Mouse (Mus musculus): ENCODE data around the gene Hipk1.

Gene Hipk1

DNA sequence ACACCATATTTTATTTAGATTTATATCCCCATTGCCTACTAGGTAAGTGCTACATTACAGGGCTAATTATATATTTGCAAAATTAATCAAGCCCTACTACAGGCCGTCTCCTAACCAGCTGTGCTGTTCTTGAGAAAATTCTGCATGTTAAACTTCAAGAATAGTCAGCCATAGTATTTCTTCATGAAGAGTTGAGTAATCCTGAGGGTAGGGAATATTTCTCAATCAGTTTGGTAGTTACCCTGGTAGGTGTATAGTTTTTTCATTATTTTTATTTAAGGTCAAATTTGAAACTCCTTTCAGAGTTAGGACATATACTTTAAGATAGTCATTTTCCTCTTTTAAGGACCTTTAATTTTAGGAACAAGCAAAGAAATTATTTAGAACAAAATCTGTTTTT is 14.3 kb upstream of the Hipk1 start:
- ChIA-PET POLR2A (no interaction called here), CTCF (no interaction called here)

DNA sequence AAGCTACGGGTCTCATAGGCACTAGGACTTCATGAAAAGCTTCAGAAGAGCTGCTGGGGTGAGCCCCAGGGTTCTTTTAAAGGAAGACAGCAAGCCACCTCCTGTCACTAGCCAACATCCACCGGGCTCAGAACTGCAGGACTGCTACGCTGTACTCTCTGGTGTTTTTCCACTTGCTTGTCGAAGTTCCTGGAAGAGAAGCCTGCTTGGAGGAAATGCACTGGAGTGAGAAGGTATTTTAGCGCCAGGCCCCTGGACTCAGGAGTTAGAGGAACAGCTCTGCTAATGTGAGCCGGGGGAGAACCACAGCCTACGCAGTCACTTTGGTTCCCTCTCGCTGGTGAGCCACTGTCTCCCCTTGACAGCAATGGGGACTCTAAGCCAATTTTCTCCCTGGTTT is 11.5 kb upstream of the Hipk1 start:
- ChIA-PET POLR2A (interaction anchor here in 2 of 4 experiments (0.9 to 1.6 kb wide), 2 partner anchors 13 to 29 kb away, joined by 3 read pairs; no protein-coding TSS in a partner anchor), CTCF (no interaction called here)

- POLR2A ChIA-PET: interaction anchor here in 2 of 4 experiments (0.5 to 1.4 kb wide), 6 partner anchors 10 to 739 kb away, joined by 3 to 9 read pairs (median 3); partner anchors contain the start of gene Hipk1 (in 2 of the 2)
- CTCF ChIA-PET: interaction anchor here in 1 of 4 experiments (1.2 kb wide), 1 partner anchor 86 kb away, joined by 3 read pairs; no protein-coding TSS in a partner anchor
Measured at GRCm38 (mm10) chr3:103801631-103802531, 10.5 kb upstream of the Hipk1 start.

DNA sequence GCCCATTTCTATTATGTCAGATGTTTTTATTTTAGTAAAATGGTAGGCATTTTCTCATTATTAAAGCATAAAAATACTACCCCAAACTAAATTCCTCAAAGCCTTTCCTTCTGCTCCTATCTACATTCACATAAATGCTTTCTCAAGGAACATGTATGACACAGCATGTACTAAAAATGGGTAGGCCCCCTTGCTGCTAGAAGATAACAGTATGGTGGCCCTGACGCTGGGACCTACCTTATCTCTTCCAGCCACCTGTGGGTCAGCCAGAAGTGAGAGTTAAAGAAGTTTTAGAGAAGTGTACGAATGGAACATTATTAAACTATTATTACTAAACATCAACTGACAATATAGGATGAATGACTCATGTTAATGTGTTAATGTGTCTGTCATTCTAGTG is 8.1 kb upstream of the Hipk1 start:
- ChIA-PET CTCF (no interaction called here), POLR2A (no interaction called here)

DNA sequence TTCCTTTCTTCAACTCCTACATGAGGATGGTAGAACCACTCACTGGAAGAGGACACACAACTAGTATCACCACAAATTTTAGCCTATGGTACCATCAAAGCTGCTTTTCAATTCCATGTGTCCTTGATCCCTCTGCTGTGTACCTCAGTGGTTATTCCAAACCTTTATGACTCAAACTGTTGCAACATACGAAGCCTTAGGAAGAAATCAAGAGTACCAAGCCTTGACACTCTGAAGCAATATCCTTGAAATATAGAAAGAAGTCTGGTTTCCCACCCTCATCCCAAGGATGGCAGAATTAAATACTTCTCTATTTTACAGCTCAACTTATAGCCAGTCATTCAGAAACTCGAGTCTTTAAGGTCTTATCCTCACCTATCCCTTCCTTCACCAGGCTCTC is 5.0 kb upstream of the Hipk1 start:
- ChIA-PET CTCF (no interaction called here), POLR2A (no interaction called here)

- POLR2A ChIA-PET: interaction anchor here in 2 of 4 experiments (0.7 to 1.8 kb wide), 6 partner anchors 17 to 703 kb away, joined by 3 to 9 read pairs (median 3); partner anchors contain the start of genes Ap4b1 (in 2 of the 2), Dclre1b (in 2 of the 2) and Gm43064 (in 2 of the 2)
Measured at GRCm38 (mm10) chr3:103792566-103792965, 1.2 kb upstream of the Hipk1 start.

DNA sequence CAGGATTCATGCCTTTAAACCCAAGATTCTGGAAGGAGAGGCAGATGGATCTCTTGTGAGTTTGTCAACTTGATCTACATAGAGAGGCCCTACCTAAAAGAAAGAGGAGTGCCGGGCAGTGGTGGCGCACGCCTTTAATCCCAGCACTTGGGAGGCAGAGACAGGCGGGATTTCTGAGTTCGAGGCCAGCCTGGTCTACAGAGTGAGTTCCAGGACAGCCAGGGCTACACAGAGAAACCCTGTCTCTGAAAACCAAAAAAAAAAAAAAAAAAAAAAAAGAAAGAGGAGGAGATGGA is 696 bp upstream of the Hipk1 start:
- CTCF ChIA-PET: interaction anchor here in 1 of 4 experiments (1.0 kb wide), 1 partner anchor 17 kb away, joined by 3 read pairs; the partner anchor contains the start of genes Ap4b1, Dclre1b and Gm43064
- POLR2A ChIA-PET: interaction anchor here in 3 of 4 experiments (1.0 to 9.2 kb wide), 8 partner anchors 9 to 19 kb away, joined by 3 to 166 read pairs (median 19); partner anchors contain the start of genes Ap4b1 (in 3 of the 3), Dclre1b (in 3 of the 3) and Gm43064 (in 3 of the 3)

More at GRCm38 (mm10) chr3:103792566-103792965, 1.2 kb upstream of the Hipk1 start:
- CTCF ChIA-PET: interaction anchor here in 1 of 4 experiments (0.8 kb wide), 1 partner anchor 59 kb away, joined by 3 read pairs; no protein-coding TSS in a partner anchor

- ChIA-PET CTCF (interaction anchor here (0.5 to 1.1 kb wide), 6 partner anchors 19 to 971 kb away, joined by 3 to 10 read pairs (median 3); partner anchors contain the start of genes Ap4b1 (in 2 of the 4), Dclre1b (in 2 of the 4) and Gm43064 (in 2 of the 4)), POLR2A (interaction anchor here (0.5 to 9.2 kb wide), 34 partner anchors 8 to 651 kb away, joined by 3 to 166 read pairs (median 4); partner anchors contain the start of genes Ap4b1 (in 4 of the 4), Dclre1b (in 4 of the 4), Gm43064 (in 4 of the 4) and Rsbn1 (in 2 of the 4))
Measured at GRCm38 (mm10) chr3:103790346-103791145, 817 bp downstream of the Hipk1 start.

DNA sequence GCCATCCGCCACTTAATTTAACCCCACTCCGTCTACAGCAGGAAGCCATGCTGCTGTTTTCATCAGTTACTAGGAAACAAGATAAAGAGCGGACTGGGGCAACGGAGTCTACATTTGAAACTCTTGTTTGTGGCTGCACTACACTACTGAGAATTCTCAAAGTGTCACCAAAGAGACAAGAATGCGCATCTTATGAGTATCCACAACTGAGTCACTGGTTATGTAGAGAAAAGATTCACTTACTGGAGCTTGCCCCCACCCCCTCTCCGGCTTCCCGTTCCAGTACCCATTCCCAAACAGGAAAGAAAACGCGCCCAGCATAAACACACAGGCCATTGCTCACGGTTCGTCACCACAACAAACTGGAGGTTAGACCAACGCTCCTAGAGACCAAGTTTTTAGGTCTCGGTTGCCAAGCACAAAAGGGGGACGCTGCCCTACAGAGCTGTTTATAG is 1.4 kb downstream of the Hipk1 start:
- POLR2A ChIA-PET: interaction anchor here (0.6 to 9.2 kb wide), 34 partner anchors 10 to 1837 kb away, joined by 3 to 166 read pairs (median 4); partner anchors contain the start of genes Ap4b1 (in 4 of the 4), Dclre1b (in 4 of the 4), Gm43064 (in 4 of the 4) and Olfml3 (in 2 of the 4)
- CTCF ChIA-PET: interaction anchor here in 3 of 4 experiments (0.6 to 1.1 kb wide), 6 partner anchors 18 to 972 kb away, joined by 3 to 10 read pairs (median 3); partner anchors contain the start of genes Ap4b1 (in 2 of the 3), Dclre1b (in 2 of the 3) and Gm43064 (in 2 of the 3)

GRCm38 (mm10) chr3:103789096-103789495 is 2.3 kb downstream of the Hipk1 start:
- ChIA-PET CTCF (interaction anchor here in 2 of 4 experiments (0.5 to 0.7 kb wide), 3 partner anchors 20 to 149 kb away, joined by 4 to 5 read pairs (median 5); no protein-coding TSS in a partner anchor), POLR2A (interaction anchor here in 3 of 4 experiments (0.6 to 9.2 kb wide), 13 partner anchors 9 to 336 kb away, joined by 3 to 166 read pairs (median 4); partner anchors contain the start of genes Ap4b1 (in 3 of the 3), Dclre1b (in 3 of the 3), Gm43064 (in 3 of the 3) and Olfml3 (in 1 of the 3))

GRCm38 (mm10) chr3:103787225-103787624 is 4.1 kb downstream of the Hipk1 start:
- CTCF ChIA-PET: interaction anchor here in 1 of 4 experiments (0.6 kb wide), 1 partner anchor 101 kb away, joined by 3 read pairs; no protein-coding TSS in a partner anchor
- POLR2A ChIA-PET: interaction anchor here in 2 of 4 experiments (1.1 to 9.2 kb wide), 6 partner anchors 9 to 127 kb away, joined by 3 to 166 read pairs (median 4); partner anchors contain the start of genes Ap4b1 (in 2 of the 2), Dclre1b (in 2 of the 2), Gm43064 (in 2 of the 2) and Rsbn1 (in 1 of the 2)

GRCm38 (mm10) chr3:103782844-103783609 is 8.3 kb downstream of the Hipk1 start:
- POLR2A ChIA-PET: interaction anchor here in 2 of 4 experiments (0.9 to 9.2 kb wide), 7 partner anchors 8 to 32 kb away, joined by 3 to 166 read pairs (median 4); partner anchors contain the start of genes Ap4b1 (in 2 of the 2), Dclre1b (in 2 of the 2), Gm43064 (in 2 of the 2) and Hipk1 (in 1 of the 2)

DNA sequence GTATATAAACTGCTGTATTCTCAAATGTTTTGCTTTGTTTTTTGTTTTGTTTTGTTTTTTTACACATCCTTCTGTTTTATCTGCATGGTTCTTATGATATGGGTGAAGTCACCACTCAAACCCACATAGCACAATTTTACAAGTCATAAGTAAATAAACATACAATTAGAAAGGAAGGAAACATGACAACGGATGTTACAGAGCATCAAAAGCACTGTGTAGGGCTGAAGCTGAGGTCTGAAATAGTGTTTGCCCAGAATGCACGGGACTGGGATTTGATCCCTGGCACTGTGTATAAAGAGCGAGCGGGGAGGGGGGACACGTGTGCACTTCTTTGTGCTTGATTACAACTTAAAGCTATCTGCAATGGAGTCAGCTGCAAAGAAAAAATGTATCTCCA is 10.6 kb downstream of the Hipk1 start:
- ChIA-PET POLR2A (interaction anchor here in 1 of 4 experiments (1.3 to 4.7 kb wide), 2 partner anchors 9 to 13 kb away, joined by 5 to 24 read pairs; no protein-coding TSS in a partner anchor), CTCF (no interaction called here)

More at GRCm38 (mm10) chr3:103782844-103783609, 8.3 kb downstream of the Hipk1 start:
- CTCF ChIA-PET: interaction anchor here in 2 of 4 experiments (0.7 to 1.2 kb wide), 4 partner anchors 12 to 46 kb away, joined by 3 to 4 read pairs (median 3); partner anchors contain the start of gene Olfml3 (in 2 of the 2)

- CTCF ChIA-PET: no interaction called here
- POLR2A ChIA-PET: interaction anchor here in 2 of 4 experiments (1.1 to 14.2 kb wide), 4 partner anchors 7 to 13 kb away, joined by 3 to 166 read pairs (median 14); partner anchors contain the start of gene Hipk1 (in 1 of the 2)
Measured at GRCm38 (mm10) chr3:103780271-103780670, 11.1 kb downstream of the Hipk1 start.

- ChIA-PET POLR2A (interaction anchor here in 2 of 4 experiments (0.9 to 14.2 kb wide), 6 partner anchors 8 to 135 kb away, joined by 3 to 166 read pairs (median 4); partner anchors contain the start of genes Hipk1 (in 2 of the 2) and Rsbn1 (in 1 of the 2)), CTCF (no interaction called here)
Measured at GRCm38 (mm10) chr3:103779183-103779582, 12.2 kb downstream of the Hipk1 start.

DNA sequence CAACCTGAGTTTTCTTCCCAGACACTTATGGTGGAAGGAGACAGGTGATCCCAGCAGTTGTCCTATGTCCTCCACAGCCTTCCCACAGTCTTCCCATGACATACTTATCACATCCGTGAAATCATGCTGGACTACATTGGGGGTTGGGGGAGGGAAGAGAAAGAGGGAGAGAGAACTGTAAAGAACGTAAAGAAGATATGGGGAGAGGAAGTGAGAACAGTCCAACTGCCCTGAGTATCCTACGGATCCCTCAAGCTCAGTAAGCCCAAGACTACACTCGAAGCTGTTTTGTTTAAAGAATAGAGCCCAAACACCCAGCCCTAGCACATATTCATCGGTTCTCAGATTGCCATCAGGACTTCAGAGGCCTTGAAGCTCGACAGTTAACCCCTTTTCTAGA is 12.7 kb downstream of the Hipk1 start:
- ChIA-PET POLR2A (interaction anchor here in 2 of 4 experiments (0.6 to 14.2 kb wide), 8 partner anchors 9 to 225 kb away, joined by 3 to 166 read pairs (median 4); partner anchors contain the start of genes Hipk1 (in 2 of the 2) and Rsbn1 (in 1 of the 2)), CTCF (no interaction called here)
